Mouse (Mus musculus) adrenal gland, postnatal 14 days (tissue): Measurements from ENCODE around the gene Ogdhl. TPM values are rescaled to one million over a fixed set of nuclear protein-coding genes. Genes with fewer than 3 reads are reported as not detected.
"Not testable (repeated sequence)": the region's sequence is repeated elsewhere in the genome, so short reads cannot be mapped to it uniquely, and the experiment has no call there.

ENCODE experiments used
- DNase-seq: peaks from one replicate; pipeline ENCODE4 v3.0.0; 2021; ENCODE audit warnings: mixed read lengths
- long read RNA-seq, 2 experiments: library from polyadenylated mRNA; stranded (forward); transcript quantifications; one replicate each; pipeline ENCODE4 v2.0.0; 2021
- total RNA-seq: library from RNA; stranded (reverse); gene quantifications from 2 replicates; pipeline ENCODE4 v1.2.3, GENCODE M21; 2021

Ogdhl gene
- total RNA-seq: 7.6 and 8.0 TPM in 2 replicates
- long read RNA-seq, experiment 1, transcript Ogdhl-203 (24 exons, 3,723 nt): major isoform, 6 of 13 reads
- long read RNA-seq, experiment 1, partial matches to known transcripts: 7 of 13 reads
- long read RNA-seq, experiment 1, other reads (novel, unspliced or antisense): 0 of 13 reads
- long read RNA-seq, experiment 2, partial matches to known transcripts: 0 of 3 reads
- long read RNA-seq, experiment 2, other reads (novel, unspliced or antisense): 1 of 3 reads

DNA sequence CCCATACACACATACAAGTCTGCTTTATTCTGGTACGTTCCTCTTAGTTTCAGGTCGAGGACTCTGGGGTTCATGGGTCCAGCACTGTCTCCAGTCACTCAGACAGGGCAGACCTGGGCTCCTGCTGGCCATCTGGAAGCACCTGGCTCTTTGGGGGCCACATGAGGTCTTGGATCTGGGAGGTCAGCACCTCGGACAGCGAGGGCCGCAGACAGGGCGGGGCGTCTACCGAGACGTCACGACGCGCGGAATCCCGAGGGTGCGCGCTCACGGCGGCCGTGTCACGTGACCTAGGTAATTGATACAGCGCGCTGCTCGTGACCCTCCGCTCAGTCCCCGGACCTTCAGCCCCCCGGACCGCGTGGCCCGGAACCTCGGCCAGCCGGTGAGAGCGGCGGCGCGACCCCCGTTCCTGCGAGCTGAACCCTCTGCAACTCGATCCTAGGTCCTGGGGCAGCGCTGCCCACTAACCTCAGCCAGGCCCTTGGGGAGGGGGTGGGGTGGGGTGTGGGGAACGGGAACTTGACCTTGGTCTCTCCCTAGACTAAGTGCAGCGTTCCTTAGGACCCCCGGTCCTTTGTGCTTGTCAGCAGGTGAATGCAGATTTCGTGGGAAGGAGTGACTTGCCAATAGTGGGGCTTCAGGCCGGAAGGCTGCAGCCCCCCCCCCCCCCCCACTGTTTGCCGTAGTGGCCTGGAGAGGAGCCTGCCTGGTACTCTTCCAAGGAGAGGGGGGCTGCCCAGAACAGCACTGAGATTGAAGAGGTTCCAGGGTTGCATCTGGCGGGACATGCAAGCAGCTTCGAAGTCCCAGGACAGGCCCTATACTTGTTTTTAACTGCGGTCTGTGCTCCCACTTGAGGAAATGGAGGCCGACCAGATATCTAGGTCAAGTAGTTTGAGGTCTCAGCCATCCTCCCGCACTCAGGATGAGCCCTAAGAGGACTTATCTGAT, at the start of gene Ogdhl:
Ogdhl (plus strand) TSS at position 288 of the 954 bp plus-strand sequence.
- DNase-seq: peak; percentile 88

DNA sequence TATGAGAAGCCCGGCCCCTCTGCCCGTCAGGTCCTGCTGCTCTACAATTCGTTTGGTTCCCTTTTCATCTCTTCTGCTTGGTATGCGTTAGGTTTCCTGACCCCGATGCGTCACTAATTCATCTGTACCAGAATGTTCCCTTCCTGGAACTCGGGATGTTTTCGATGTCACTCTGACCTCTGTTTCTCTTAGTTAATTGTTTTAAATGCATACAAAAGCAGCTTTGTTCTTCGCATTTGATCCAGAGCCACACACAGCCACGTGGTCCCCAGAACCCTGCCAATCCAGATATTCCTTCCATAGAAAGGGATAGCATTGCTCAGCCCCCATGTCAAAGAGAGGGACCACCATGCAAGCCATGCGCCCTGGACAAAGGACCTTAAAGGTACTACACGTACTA, 20.2 kb upstream of the Ogdhl start:
- DNase-seq: no peak

GRCm38 (mm10) chr14:32302423-32302822, 19.4 kb upstream of the Ogdhl start:
- no peak for DNase-seq

DNA sequence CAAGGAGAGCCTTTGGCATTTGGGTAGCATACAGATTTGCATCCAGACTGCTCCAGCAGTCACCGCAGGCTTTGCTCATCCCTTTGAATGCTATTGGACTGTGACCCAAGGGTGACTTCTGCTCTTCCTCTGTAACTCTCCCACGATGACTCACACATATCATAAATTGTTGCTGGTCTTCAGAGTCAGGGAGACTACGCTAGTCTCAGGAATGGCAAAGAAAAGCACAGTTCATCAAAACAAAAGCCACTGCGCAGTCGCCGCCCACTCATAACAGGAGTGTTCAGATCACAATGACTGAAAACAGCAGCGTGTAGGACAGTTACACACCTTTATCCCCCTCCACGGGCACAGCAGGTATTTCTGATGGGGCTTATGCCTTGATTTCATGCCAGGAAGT, 16.9 kb upstream of the Ogdhl start:
- peak; percentile 21 for DNase-seq

- DNase-seq: peak; percentile 83
These were observed 11.9 kb upstream of the Ogdhl start for GRCm38 (mm10) chr14:32309876-32310275.

DNA sequence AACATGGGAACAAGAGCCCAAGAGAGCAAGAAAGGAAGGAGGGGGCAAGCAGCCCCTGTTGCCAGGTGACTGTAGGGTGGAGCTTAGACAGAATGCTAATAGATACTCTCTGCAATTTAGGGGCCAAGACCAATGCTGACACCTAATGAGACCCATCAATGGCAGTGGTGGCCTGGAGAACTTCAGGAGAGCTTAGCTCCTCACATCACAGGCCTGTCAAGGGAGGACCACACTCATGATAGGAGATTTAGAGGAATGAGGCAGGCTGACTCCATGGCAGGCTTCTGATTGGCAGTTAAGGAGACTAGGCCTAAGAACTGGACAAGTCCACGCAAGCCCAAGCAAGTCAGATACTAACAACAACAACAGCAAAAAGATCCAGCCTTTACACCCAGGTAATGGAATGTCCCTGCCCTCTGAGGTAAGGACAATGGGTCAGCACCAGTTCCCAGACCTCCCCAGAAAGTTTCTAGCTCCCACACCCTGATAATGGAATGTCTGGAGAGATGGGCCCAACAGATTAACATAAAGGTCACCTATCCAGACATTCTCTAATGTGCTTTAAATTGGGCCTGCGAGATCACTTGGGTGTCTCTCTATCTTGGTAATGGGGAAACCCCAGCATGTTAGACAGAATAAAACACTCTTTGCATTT, 10.3 kb upstream of the Ogdhl start:
- no peak for DNase-seq

GRCm38 (mm10) chr14:32317822-32318221, 4.0 kb upstream of the Ogdhl start:
- no peak for DNase-seq

GRCm38 (mm10) chr14:32323221-32323620, 1.4 kb downstream of the Ogdhl start:
- DNase-seq: no peak

- no peak for DNase-seq
These were observed 5.5 kb downstream of the Ogdhl start for GRCm38 (mm10) chr14:32327366-32327765.

GRCm38 (mm10) chr14:32332515-32333445, 11.0 kb downstream of the Ogdhl start:
- DNase-seq: no peak

DNA sequence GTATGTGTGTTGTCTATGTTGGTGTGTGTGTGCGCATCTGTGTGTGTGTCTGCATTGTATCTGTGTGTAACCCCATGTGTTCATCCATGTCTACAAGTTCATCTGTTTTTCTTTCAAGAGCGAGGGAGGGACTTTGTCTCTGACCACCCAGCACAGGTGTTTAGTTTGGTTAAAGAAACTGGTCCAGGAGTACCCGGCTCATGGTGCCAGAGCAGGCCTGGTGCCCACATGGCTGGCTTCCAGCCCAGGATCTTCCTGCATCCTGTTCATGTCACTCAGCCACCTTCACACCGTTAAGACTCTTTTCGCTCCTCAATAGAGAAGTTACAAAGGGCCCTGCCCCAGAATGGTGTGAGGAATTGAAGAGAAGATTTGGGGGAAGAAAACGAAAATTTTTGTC, 14.2 kb downstream of the Ogdhl start:
- DNase-seq: no peak

GRCm38 (mm10) chr14:32336547-32336946, 14.7 kb downstream of the Ogdhl start:
- DNase-seq: no peak

DNA sequence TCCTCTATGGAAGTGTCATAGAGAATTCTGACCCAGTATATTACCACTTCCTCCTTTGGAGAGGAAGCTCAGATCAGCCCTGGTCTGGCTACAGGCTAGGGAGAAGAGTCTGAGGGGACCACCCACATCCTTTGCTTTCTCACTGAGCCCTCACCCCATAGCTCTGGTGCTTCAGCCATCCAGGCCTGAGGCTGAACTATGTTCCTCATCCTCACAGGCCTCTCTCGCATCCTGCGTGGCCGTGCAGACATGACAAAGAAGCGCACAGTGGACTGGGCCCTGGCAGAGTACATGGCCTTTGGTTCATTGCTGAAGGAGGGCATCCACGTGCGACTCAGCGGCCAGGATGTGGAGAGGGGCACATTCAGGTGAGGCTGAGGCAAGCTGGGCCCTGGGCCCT, 20.0 kb downstream of the Ogdhl start:
- no peak for DNase-seq

DNA sequence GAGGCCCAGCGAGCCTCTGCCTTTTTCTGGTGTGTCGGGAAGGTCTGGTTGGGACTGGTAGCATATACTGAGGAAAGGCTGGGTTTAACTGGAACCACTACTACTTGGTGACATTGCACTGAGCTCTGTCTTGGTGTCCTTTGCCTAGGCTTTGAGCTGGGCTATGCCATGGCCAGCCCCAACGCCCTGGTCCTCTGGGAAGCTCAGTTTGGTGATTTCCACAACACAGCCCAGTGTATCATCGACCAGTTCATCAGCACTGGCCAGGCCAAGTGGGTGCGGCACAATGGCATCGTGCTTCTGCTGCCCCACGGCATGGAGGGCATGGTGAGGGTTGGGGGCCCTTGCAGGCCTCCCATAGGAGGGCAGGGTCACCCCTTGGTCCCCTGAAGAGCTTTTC, 22.4 kb downstream of the Ogdhl start:
- DNase-seq: no peak

- peak; percentile 12 for DNase-seq
These were observed 22.9 kb downstream of the Ogdhl start for GRCm38 (mm10) chr14:32344694-32345093.

GRCm38 (mm10) chr14:32347307-32347706, 25.5 kb downstream of the Ogdhl start:
- DNase-seq: no peak

DNA sequence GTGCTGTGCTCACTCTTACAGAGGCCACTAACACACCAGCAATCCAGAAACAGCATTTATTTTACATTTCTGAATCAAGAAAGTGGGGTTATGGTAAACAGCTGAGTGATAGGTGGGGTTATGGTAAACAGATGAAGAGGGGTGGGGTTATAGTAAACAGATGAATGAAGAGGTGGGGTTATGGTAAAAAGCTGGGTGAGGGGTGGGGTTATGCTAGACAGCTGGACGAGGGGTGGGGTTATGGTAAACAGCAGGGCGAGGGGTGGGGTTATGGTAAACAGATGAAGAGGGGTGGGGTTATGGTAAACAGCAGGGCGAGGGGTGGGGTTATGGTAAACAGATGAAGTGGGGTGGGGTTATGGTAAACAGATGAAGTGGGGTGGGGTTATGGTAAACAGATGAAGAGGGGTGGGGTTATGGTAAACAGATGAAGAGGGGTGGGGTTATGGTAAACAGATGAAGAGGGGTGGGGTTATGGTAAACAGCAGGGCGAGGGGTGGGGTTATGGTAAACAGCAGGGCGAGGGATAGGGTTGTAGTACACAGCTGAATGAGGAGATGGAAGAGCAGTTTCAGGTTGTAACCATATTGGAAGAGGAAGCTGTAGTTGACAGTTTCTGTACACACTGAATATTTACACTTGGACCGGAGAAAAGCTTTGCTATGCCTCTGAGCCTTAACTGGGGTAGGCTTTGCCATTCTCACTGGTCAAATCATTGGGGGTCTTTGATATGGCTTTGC, 29.5 kb downstream of the Ogdhl start:
- DNase-seq: not testable (repeated sequence)

DNA sequence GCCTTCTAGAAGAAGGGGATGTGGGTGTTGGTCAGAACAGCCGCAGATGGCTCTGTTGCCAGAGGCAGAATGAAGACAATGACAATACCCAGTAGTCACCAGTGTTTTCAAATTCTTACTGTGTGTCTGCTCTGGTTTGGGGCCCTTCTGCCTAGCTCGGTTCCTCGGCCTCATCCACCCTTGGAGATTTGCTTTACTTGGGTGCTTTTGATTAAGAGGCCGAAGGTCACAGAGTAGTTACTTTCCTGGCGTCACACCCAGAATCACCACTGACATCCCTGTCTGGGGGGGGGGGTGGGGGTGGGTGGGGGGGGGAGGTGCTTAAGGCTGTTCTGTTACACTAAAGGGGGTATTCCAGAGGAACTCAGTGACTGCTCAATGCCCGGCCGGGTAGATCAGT, 42.5 kb downstream of the Ogdhl start:
- DNase-seq: no peak

GRCm38 (mm10) chr14:32369756-32370155, 47.9 kb downstream of the Ogdhl start:
- no peak for DNase-seq

GRCm38 (mm10) chr14:32372510-32372909, 50.7 kb downstream of the Ogdhl start:
- DNase-seq: no peak
